Mouse (Mus musculus): Measurements from ENCODE around the gene Gclm. TPM values are rescaled to one million over a fixed set of nuclear protein-coding genes. Genes with fewer than 3 reads are reported as not detected.

The Gclm gene
- total RNA-seq, 4 experiments from 2014 or later = 42.6 to 75.3 (median 55.1) TPM

GRCm38 (mm10) chr3:122292300-122293222, 47.2 kb downstream of the Gclm start:
- peak; percentile 96 for DNase-seq (ENCODE audit: low spot score)

GRCm38 (mm10) chr3:122293223-122293953, 48.0 kb downstream of the Gclm start:
- no peak for DNase-seq (ENCODE audit: low spot score)

- DNase-seq (ENCODE audit: low spot score) = peak; percentile 91
Observed at GRCm38 (mm10) chr3:122293954-122294850, 48.8 kb downstream of the Gclm start, which contains the start of gene Bcar3. Gene Bcar3, plus strand, starts transcription at chr3:122294136.

- no peak for DNase-seq (ENCODE audit: low spot score)
Observed at GRCm38 (mm10) chr3:122295511-122295910, 50.2 kb downstream of the Gclm start.

GRCm38 (mm10) chr3:122296979-122297378, 51.6 kb downstream of the Gclm start:
- no peak for DNase-seq (ENCODE audit: low spot score)

GRCm38 (mm10) chr3:122300983-122301919, 55.9 kb downstream of the Gclm start:
- DNase-seq (ENCODE audit: low spot score) = no peak

- no peak for DNase-seq (ENCODE audit: low spot score)
Observed at GRCm38 (mm10) chr3:122304560-122304959, 59.2 kb downstream of the Gclm start.

GRCm38 (mm10) chr3:122307894-122308671, 62.7 kb downstream of the Gclm start:
- DNase-seq (ENCODE audit: low spot score) = no peak

- no peak for DNase-seq (ENCODE audit: low spot score)
Observed at GRCm38 (mm10) chr3:122308981-122309380, 63.6 kb downstream of the Gclm start.

- peak; percentile 87 for DNase-seq (ENCODE audit: low spot score)
Observed at GRCm38 (mm10) chr3:122312078-122312477, 66.7 kb downstream of the Gclm start.

GRCm38 (mm10) chr3:122312936-122313629, 67.7 kb downstream of the Gclm start:
- DNase-seq (ENCODE audit: low spot score) = no peak

- DNase-seq (ENCODE audit: low spot score) = no peak
Observed at GRCm38 (mm10) chr3:122313936-122314335, 68.6 kb downstream of the Gclm start.

GRCm38 (mm10) chr3:122316621-122317020, 71.3 kb downstream of the Gclm start:
- no peak for DNase-seq (ENCODE audit: low spot score)

GRCm38 (mm10) chr3:122317339-122317738, 72.0 kb downstream of the Gclm start:
- no peak for DNase-seq (ENCODE audit: low spot score)

Small RNAs within 50 kb of the gene (microRNA-seq; reads per million reads assigned to microRNA genes)
- gene Gm22903 (not detected), gene Mir760 (18.5 reads per million, percentile 34 among the genes with 10 or more reads in this experiment)

Other genes starting within 250 kb of the Gclm start
- gene Abca4, start 201.1 kb upstream of the Gclm start, total RNA-seq (2022) = 1 to 10 TPM; 1.8 to 2.7 (median 2.3) TPM
- 10 to 100 TPM; 23.3 to 29.7 (median 26.1) TPM for gene Dnttip2, start 28.8 kb downstream of the Gclm start, total RNA-seq (2022)
- 1 to 10 TPM; 3.9 to 8.2 (median 5.2) TPM for gene Bcar3, start 48.6 kb downstream of the Gclm start, total RNA-seq (2022)

Measured in heart, adult 8-10 months (tissue).